Mouse (Mus musculus) c-Kit-negative CD71-positive TER-119-positive erythroid progenitor cells, embryonic 14.5 days (primary cell): ENCODE results near the gene Olfr1490.
"Not testable (repeated sequence)": the region's sequence is repeated elsewhere in the genome, so short reads cannot be mapped to it uniquely, and the experiment has no call there.

Source experiments
- DNase-seq: peaks from one replicate; pipeline ENCODE4 v3.0.0-alpha.2; 2013; ENCODE audit warnings: low read depth, low spot score

The Olfr1490 gene

DNA sequence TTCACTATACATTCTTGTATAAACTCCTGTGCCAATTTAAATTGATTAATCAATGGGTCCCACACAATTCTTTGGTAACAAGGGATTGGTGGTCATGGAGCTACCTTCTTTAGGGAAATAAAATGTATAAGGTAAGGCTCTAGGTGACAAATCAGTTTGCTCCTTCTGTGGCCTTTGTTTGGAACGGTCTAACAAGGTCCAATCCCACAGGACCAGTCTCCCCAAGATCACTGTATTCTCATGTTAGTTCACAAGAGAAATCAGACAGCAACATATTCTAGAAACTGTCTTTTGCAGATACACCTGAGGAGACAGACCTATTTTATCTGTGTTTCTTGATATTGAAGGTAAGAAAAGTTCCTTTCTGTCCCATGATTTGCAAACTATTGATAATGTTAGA, at the start of gene Olfr1490:
TSS of gene Olfr1490 (plus strand) at position 301 of the 400 bp plus-strand sequence.
- DNase-seq, result no peak

DNA sequence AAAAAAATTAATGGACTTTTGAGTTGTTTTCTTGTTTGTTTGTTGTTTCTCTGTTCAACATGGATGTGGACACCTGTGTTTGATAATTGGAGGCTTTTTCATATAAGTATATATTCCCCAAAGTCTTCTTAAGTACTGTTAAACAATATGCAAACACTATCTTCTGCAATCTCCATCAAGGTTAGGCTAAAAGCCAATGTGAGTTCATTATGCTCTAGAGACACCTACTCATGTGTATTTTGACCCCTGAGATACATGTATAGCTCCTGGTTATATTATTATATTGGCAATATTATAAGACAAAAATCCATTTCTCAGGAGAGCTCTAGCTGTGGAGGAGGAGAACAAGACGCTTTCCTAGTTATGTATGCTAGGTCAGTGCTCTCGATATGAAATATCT, 33.8 kb upstream of the Olfr1490 start, which contains the start of gene Olfr1487:
TSS of gene Olfr1487 (plus strand) at position 301 of the 400 bp plus-strand sequence.
- not testable (repeated sequence) for DNase-seq

DNA sequence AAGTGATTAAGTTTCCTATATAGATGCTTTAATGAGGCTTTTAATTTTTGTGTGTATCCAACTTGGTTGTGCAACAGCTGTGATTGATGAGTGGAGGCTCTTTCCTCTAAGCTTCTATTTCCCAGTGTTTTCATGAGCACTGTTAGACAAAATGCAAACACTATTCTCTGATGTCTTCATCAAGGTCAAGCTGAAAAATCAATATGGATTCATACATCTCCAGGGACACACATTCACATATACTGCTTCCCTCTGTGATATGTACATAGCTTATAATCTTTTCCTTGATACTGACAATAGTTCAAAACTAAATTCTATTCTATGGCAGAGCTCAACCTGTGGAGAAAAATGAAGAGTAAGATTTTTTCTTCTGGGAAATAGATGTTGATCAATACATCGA, 19.6 kb upstream of the Olfr1490 start, which contains the start of gene Olfr1489:
TSS of gene Olfr1489 (plus strand) at position 301 of the 400 bp plus-strand sequence.
- DNase-seq, result no peak

DNA sequence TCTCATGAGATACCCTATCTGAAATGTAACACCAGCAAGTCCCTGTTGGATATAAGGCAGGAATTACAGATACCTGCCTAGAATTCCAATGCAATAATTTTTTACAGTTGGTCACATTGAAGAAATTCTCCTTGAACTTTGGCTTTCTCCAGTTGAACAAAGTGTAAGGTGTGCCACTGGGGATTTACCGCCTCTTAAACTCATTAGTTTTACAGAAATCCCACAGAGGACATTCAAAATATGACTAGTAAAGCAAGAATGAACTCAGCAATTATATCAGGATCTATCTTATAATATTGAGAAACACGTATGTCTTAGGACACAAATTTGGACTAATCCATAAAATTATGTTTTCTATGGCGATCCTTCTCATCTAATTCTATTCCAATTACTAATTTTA, 46.1 kb downstream of the Olfr1490 start, which contains the start of gene Olfr1491:
TSS of gene Olfr1491 (plus strand) at position 301 of the 400 bp plus-strand sequence.
- DNase-seq, result no peak
